Mouse (Mus musculus) CH12.LX (cell line): ENCODE measurements at regions not wholly inside any gene's neighbourhood (a gene's known extent, or its start where the extent isn't known, plus 50 kb on each side); places are given as distances from the start of the nearest gene placed in this dataset.

Experiments
- DNase-seq: peaks from one replicate; pipeline ENCODE4 v3.0.0-alpha.2; 2013; ENCODE audit errors: extremely low read depth
- H3K27ac ChIP-seq: 2 replicates; pipeline ENCODE4 v1.5.1; 2012; ENCODE audit warnings: low read depth, mild to moderate bottlenecking, control low read depth, moderate library complexity; ENCODE audit not compliant: insufficient read depth
- H3K27me3 ChIP-seq: replicated peaks from 2 replicates; pipeline ENCODE3; 2012; ENCODE audit warnings: inconsistent platforms
- H3K36me3 ChIP-seq, 2 experiments: replicated peaks in 1 of 2; 2 replicates each; pipeline versions ENCODE3 to v1.6.1; 2012; ENCODE audit warnings: inconsistent platforms in 1 of 2, low read length in 1 of 2, mild to moderate bottlenecking in 1 of 2, mixed read lengths in 1 of 2, moderate library complexity in 1 of 2; ENCODE audit not compliant: control insufficient read depth in 1 of 2, insufficient read depth in 1 of 2
- H3K4me1 ChIP-seq, 2 experiments: 2 replicates each; pipeline ENCODE4 v1.6.1; 2012; ENCODE audit warnings: inconsistent platforms in 1 of 2, moderate library complexity in 1 of 2; ENCODE audit not compliant: insufficient read depth in 2 of 2, control insufficient read depth in 1 of 2
- H3K4me2 ChIP-seq: 2 replicates; pipeline ENCODE4 v1.6.1; 2012; ENCODE audit warnings: low read depth, mild to moderate bottlenecking, control low read depth; ENCODE audit not compliant: poor library complexity, insufficient read depth, severe bottlenecking
- H3K4me3 ChIP-seq, 3 experiments: fragments of 150-350 bp in 1 of 3; sonication (generic) in 1 of 3; replicated peaks in 1 of 3; 2 replicates each; pipeline versions ENCODE3 to v1.5.1; 2011 to 2012; ENCODE audit warnings: low read depth in 2 of 3, low read length in 2 of 3, mild to moderate bottlenecking in 2 of 3, moderate library complexity in 2 of 3, control low read depth in 1 of 3, improper control_type of control experiment in 1 of 3, inconsistent platforms in 1 of 3, mixed read lengths in 1 of 3; ENCODE audit not compliant: poor library complexity in 1 of 3
- H3K79me2 ChIP-seq: replicated peaks from 2 replicates; pipeline ENCODE4 v1.6.1; 2012; ENCODE audit warnings: mild to moderate bottlenecking, moderate library complexity; ENCODE audit not compliant: control insufficient read depth, poor library complexity, insufficient read depth, severe bottlenecking; ENCODE audit errors: extremely low read depth
- H3K9ac ChIP-seq: 2 replicates; pipeline ENCODE4 v1.6.1; 2012; ENCODE audit warnings: low read depth, mild to moderate bottlenecking, control low read depth, moderate library complexity; ENCODE audit not compliant: insufficient read depth
- H3K9me3 ChIP-seq: replicated peaks from 2 replicates; pipeline ENCODE3; 2012; ENCODE audit warnings: low read length, inconsistent platforms, mixed read lengths
- CHD1 ChIP-seq: IDR thresholded peaks from 2 replicates; pipeline ENCODE4 v1.6.1; 2012; ENCODE audit warnings: low read depth, low read length, improper control_type of control experiment, inconsistent platforms
- CHD2 ChIP-seq: IDR thresholded peaks from 2 replicates; pipeline ENCODE4 v1.6.1; 2011; ENCODE audit warnings: low read length, improper control_type of control experiment
- ELF1 ChIP-seq: IDR thresholded peaks from 2 replicates; pipeline ENCODE4 v1.6.1; 2014; ENCODE audit warnings: low read depth, mild to moderate bottlenecking, inconsistent platforms, low read length, improper control_type of control experiment
- HCFC1 ChIP-seq: IDR thresholded peaks from 2 replicates; pipeline ENCODE4 v1.6.1; 2012; ENCODE audit warnings: low read depth, mild to moderate bottlenecking, inconsistent platforms, low read length, improper control_type of control experiment
- JUN ChIP-seq: IDR thresholded peaks from 2 replicates; pipeline ENCODE4 v1.6.1; 2011; ENCODE audit warnings: low read depth, mild to moderate bottlenecking, low read length, improper control_type of control experiment, moderate library complexity; ENCODE audit not compliant: insufficient read depth
- JUND ChIP-seq: conservative IDR thresholded peaks from 2 replicates; pipeline ENCODE4 v1.6.1; 2011; ENCODE audit warnings: low read depth, low read length, improper control_type of control experiment
- MAFK ChIP-seq: IDR thresholded peaks from 2 replicates; pipeline ENCODE4 v1.6.1; 2011; ENCODE audit warnings: low read length, improper control_type of control experiment; ENCODE audit not compliant: insufficient replicate concordance
- MEF2A ChIP-seq: IDR thresholded peaks from 2 replicates; pipeline ENCODE4 v1.6.1; 2014; ENCODE audit warnings: low read depth, mild to moderate bottlenecking, inconsistent platforms, low read length, improper control_type of control experiment, borderline replicate concordance
- POLR2A ChIP-seq: IDR thresholded peaks from 2 replicates; pipeline ENCODE4 v1.6.1; 2011; ENCODE audit warnings: low read depth, mild to moderate bottlenecking, improper control_type of control experiment, low read length
- POLR2AphosphoS2 ChIP-seq: IDR thresholded peaks from 2 replicates; pipeline ENCODE4 v1.6.1; 2011; ENCODE audit warnings: low read depth, low read length, improper control_type of control experiment
- SMC3 ChIP-seq: IDR thresholded peaks from 2 replicates; pipeline ENCODE4 v1.6.1; 2011; ENCODE audit warnings: low read depth, low read length, improper control_type of control experiment
- TBP ChIP-seq: conservative IDR thresholded peaks from 2 replicates; pipeline ENCODE4 v1.6.1; 2011; ENCODE audit warnings: low read depth, low read length, improper control_type of control experiment
- ZNF384 ChIP-seq: IDR thresholded peaks from 2 replicates; pipeline ENCODE4 v1.6.1; 2012; ENCODE audit warnings: low read depth, low read length, improper control_type of control experiment, inconsistent platforms
- dilution Hi-C: fragments of 300-500 bp; cut with MboI; formaldehyde crosslinking; loops from 2 replicates; pipeline ENCODE4 v1.14.3; 2020; ENCODE audit warnings: low sequenced_read_pairs; ENCODE audit not compliant: extremely low pct_unique_long_range_greater_than_20kb, extremely low pct_ligation_motif_present
- in situ Hi-C: fragments of 300-500 bp; cut with MboI; formaldehyde crosslinking; loops from 3 replicates; pipeline ENCODE4 v1.14.3; 2019; ENCODE audit warnings: low sequenced_read_pairs, low pct_ligation_motif_present, low pct_unique_long_range_greater_than_20kb, mixed read lengths

DNA sequence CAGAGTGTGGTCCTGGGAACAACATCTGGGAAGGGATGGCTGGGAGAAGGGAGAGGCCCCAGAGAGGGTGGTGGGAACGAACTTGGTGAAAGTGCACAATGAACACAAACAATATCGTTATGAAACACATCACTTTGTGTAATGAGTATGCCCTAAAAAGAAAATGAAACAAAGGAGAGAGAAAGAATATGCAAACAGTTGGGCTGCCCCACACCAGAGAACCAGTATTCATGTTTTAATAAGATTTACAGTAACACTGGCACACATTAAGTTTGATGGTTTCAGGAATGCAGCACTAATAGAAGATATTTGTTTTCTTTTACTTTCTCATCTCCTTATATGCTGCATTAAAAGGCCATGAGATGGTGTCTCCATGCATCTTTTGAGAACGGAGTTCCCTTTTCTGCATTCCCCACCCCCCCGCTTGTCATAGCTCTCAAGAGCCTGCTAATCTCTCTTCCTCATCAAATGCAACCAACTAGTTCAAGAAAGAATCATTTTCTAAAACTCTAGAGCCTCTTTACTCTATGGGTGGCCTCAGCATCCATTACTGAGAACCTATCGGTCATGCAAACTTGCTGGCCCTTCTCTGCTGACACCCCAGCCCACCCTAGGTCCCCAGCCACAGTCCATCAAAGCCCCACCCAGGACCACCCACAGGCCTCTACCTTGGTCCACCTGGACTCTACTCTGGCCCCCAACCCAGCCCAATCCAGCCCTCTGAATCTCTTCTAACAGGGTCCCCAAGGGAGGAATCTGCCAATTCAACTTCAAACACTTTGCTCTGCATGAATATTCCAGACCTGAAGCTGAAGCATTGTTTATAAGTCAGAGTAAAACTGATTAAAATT lies 379.0 kb upstream of the Nrp1 start:
- dilution Hi-C loops, result no loop called here
- no peak for TF ChIP-seq MEF2A
- TF ChIP-seq ELF1, result no peak
- TF ChIP-seq CHD1, result no peak
- no peak for TF ChIP-seq MAFK
- TF ChIP-seq TBP, result no peak
- TF ChIP-seq SMC3, result no peak
- no peak for TF ChIP-seq HCFC1
- no peak for TF ChIP-seq ZNF384
- TF ChIP-seq JUN, result no peak
- no peak for TF ChIP-seq POLR2AphosphoS2
- TF ChIP-seq POLR2A, result no peak
- TF ChIP-seq CHD2, result no peak
- no peak for TF ChIP-seq JUND
- no peak for DNase-seq
- no peak overlapping the region for H3K4me3 ChIP-seq
- H3K4me1 ChIP-seq, result peaks cover 0 to 10% of the 10 kb centered on the region in 2 experiments; a peak in 2 of 4 replicates
- no peaks in the 10 kb centered on the region for H3K36me3 ChIP-seq
- H3K9ac ChIP-seq, result no peak overlapping the region; the same call in 1 of the 2 replicates
- H3K79me2 ChIP-seq, result no peaks in the 10 kb centered on the region
- H3K9me3 ChIP-seq, result no peaks in the 10 kb centered on the region
- no peaks in the 10 kb centered on the region for H3K27me3 ChIP-seq
- no peak overlapping the region for H3K27ac ChIP-seq
- in situ Hi-C loops, result no loop called here
- peak overlapping the region; percentile 81; the same call in 1 of the 2 replicates for H3K4me2 ChIP-seq

GRCm38 (mm10) chr8:127982165-127982564 lies 376.2 kb upstream of the Nrp1 start:
- Histone ChIP-seq H3K27ac (no peak overlapping the region), H3K9ac (no peak overlapping the region), H3K4me3 (no peak overlapping the region), H3K79me2 (no peaks in the 10 kb centered on the region), H3K4me2 (no peak overlapping the region), H3K9me3 (no peaks in the 10 kb centered on the region), H3K27me3 (no peaks in the 10 kb centered on the region), H3K4me1 (peaks cover 0 to 10% of the 10 kb centered on the region in 2 experiments; a peak in 2 of 4 replicates), H3K36me3 (no peaks in the 10 kb centered on the region)
- in situ Hi-C loops, result no loop called here
- dilution Hi-C loops, result no loop called here
- no peak for TF ChIP-seq POLR2AphosphoS2
- TF ChIP-seq POLR2A, result no peak
- no peak for TF ChIP-seq ZNF384
- no peak for DNase-seq
